Mouse (Mus musculus): ENCODE measurements around the gene 3110082I17Rik. TPM values are rescaled to one million over a fixed set of nuclear protein-coding genes. Genes with fewer than 3 reads are reported as not detected.

3110082I17Rik gene
- 1 to 10 TPM; 7.1 to 7.5 TPM for polyA plus RNA-seq (2017; shearing (Covaris generic))

DNA sequence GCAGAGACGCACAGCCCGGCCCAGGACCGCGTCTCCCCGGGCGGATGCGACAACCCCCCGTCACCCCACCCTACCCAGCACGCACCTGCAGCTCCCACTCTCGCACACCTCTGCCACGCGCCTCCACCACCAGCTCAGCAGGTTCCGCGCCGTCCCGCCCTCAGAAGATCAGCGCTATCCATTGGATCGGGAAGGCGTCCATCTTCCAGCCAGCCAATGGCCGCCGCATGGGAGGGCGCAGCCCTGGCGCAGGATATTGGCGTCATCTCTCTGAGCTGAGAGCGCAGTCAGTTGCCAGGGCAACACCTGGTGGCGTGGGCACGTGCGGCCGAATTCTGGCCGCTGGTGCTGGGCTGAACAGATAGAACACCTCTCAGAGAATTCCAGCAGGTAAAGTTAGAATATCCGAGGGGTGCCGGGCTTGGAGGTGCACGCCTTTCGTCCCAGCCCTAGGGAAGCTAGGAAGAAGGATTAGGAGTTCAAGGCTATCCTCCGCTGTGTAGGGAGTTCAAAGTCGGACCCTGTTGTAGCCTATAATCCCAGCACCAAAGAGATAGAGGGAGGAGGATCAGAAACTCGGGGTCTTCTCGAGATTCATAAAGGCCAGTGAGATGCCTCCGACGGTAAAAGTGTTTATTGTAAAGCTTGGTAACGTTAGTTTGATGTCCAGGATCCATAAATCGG, at the start of gene 3110082I17Rik:
TSS of gene 3110082I17Rik (minus strand) at position 144 of the 684 bp plus-strand sequence.
- ATAC-seq, result peak; percentile 100

DNA sequence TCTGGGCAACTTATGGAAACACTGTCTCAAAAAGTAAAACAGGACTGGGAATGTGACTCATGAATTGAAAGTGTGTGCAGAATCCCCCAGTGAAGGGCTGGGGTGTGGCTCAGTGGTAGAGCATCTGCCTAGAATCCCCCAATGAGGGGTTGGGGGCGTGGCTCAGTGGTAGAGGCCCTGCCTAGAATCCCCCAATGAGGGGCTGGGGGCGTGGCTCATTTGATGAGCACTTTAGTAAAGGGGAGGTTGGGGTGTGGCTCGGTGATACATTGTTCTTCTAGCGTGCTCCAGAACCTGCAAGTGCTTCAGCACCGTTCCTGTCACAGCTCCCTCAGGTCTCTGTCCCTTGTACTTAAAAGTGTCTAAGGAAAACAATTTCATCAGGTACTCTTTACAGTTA, 45.9 kb upstream of the 3110082I17Rik start:
- no peak for ATAC-seq

DNA sequence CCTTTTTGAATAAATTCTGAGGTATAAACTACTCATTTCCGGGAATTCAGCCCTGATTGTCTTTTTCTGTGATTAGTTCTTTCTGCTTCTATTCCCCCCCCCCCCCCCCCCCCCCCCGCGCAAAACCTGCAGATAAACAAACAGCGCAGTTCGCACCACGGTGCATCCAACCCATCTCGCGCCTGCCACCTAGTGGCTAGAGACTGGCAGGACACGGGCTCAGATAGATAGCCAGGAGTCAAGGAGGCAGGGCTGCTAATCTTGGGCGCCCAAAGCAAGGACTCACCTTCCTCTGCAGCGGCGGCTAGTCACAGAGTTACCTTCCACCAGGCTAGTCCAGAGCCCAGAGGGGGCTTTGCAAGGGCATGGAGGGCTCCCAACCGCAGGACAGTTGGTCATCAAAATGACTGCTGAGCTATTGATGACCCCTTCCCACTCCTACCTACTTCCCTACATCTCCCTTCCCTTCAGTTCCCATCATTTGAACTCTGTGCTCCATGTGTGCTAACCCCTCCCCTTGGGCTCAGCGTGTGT, 44.8 kb upstream of the 3110082I17Rik start:
- ATAC-seq, result peak; percentile 83

DNA sequence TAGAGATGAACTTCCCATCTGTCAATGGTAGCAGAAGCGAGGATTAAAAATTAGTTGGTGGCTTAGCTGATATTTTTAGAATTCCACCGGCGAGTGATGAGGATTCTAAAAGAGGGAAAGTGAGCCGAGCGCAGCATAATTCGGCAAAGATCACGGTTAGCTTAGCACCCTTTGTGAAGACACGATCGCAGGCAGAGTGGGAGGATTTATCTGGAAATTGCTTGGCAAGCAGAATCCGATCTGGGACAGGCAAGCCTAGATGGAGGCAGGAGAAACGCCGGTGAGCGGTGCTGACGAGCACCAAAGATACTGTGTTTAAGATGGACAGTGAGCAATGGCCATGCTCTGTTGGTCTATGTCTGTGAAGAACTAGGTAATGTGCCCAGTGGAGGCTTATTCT, 42.0 kb upstream of the 3110082I17Rik start:
- ATAC-seq, result no peak

DNA sequence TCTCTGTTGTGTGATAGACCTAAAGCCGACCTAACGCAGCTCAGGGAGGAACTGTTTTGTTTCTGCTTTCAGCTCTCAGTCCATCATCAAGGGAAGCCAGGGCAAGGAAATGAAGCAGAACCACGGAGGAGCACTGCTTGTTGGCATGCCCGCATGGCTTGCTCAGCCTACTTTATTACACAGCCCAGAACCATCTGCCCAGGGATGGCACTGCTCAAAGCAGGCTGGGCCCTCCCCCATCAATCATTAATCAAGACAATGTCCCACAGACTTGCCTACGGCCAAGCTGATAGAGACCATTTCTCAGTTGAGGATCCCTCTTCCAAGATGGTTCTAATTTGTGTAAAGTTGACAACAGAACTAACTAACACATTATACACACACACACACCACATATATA, 38.5 kb upstream of the 3110082I17Rik start:
- no peak for ATAC-seq

DNA sequence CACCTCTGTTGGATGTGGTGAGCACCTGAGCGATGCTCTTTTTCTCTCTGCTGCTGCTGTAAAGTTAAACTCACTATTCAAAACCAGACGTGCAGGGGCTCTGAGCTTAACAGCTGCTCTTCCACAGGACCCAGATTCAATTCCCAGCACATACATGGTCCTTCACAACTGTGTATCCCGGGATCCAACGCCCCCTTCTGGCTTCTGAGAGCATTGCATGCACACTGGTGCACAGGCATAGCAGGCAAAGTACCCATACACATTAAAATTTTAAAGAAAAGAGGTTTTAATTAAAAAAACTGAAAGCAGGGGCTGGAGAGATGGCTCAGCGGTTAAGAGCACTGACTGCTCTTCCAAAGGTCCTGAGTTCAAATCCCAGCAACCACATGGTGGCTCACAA, 36.6 kb upstream of the 3110082I17Rik start:
- ATAC-seq, result no peak

DNA sequence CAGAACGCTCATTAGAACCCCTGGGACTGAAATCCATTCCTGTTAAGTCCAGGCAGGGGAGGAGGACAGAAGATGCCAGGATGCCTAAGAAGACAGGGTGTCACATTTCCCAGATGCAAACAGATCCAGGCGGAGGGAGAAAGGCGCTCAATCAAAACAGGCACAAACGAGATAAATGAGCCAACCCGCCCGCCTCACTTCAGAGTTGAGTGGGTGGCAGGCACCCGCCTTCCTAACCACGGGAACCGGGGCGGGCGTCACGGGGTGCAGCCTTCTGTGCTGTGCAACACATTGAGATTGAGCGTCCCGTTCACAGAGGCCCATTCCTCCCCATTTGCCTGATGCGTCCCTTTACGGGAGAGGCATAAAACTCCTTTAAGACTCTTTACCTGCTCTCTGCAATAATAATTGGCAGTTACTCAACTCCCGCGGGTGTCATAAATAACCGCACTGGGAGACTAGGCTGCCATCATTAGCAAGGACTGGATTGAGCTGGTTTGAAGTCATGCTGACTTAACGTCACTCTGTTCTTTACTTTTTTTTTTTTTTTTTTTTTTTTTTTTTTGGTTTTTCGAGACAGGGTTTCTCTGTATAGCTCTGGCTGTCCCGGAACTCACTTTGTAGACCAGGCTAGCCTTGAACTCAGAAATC, 34.8 kb upstream of the 3110082I17Rik start:
- no peak for ATAC-seq

DNA sequence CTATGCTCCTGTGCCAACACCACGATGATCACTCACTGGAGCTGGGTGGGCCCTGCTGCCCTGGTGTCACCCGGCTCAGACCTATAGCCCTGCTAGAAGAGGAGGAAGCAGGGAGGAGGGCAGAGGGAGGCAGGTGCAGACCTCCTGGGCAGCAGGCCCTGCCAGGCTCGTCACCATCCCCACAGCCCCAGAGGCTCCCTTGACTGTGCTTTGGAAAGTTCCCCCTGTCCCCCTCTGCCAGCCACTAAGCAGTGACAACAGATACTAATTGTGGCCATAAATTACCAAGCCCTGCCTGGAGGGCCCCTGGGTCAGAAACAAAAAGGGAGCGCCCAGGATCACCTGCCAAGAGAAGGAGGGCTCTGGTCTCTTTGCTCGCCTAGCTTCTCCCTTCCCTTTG, 33.4 kb upstream of the 3110082I17Rik start:
- ATAC-seq, result no peak

DNA sequence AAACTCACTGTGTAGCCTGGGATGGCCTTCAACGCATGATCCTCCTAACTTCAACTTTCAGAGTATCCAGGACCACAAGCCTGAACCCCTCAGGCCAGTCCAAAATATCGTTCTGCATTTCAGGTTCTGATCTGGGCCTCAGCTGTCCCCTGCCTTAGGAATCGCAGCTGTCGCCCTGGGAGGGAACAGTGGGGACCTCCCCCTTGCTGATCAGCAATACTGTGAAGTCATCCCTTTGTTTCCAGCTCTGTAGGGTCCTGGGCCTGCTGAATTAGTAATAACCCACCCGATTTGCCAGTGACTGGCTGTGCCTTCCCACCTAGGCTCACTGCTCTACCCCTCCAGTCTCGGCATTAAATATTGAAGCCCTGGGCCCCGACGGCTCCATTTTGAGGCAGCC, 31.0 kb upstream of the 3110082I17Rik start:
- no peak for ATAC-seq

DNA sequence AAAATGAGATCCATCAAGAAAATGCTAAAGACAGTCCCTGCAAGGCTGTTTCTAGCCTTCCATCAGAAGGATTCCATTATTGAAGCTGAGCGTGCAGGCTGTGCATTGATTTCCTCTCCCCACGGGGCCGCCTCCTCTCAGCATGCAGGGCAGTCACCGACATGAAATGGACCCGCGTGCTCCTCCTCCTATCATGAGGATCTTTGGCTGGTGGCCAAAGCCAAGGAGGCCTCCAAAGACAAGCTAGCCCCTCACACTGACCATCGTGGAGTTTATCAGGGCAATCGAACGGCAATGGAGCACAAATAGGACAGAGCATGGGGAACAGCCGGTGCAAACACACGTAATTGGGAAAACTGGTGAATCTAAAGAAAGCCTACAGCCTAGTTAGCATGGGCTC, 29.8 kb upstream of the 3110082I17Rik start:
- ATAC-seq, result no peak

DNA sequence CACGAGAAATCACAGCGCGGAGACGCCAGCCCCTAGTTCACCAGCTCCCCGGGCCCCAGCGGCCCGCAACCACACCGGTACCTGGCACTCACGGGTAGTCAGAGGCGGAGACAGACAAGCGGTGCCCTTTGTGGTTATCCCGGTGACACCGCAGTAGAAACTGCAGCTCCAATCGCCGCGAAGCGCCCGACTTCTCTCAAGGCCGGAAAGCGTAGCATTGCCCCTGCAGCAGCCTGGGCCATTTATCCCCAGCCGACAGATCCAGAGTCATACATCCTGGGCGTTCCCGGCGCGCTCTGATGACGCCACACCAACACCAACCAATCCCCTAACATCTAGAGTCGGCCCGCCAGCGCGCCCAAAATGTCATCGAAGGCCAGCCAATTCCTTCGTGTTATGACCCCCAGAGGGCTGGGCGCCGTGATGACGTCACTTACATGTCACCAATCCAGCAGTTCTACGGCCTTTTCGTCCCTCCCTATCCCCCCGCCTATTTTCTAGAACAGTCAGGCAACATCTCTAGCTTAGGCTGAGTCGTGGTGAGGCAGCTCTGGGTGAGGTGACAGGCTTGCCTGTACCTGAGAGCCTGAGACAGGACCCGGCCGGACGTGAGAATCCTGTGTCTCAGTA, 24.0 kb upstream of the 3110082I17Rik start, which contains the start of gene Zfand2a:
TSS of gene Zfand2a (minus strand) at position 365 of the 630 bp plus-strand sequence.
- ATAC-seq, result peak; percentile 92

DNA sequence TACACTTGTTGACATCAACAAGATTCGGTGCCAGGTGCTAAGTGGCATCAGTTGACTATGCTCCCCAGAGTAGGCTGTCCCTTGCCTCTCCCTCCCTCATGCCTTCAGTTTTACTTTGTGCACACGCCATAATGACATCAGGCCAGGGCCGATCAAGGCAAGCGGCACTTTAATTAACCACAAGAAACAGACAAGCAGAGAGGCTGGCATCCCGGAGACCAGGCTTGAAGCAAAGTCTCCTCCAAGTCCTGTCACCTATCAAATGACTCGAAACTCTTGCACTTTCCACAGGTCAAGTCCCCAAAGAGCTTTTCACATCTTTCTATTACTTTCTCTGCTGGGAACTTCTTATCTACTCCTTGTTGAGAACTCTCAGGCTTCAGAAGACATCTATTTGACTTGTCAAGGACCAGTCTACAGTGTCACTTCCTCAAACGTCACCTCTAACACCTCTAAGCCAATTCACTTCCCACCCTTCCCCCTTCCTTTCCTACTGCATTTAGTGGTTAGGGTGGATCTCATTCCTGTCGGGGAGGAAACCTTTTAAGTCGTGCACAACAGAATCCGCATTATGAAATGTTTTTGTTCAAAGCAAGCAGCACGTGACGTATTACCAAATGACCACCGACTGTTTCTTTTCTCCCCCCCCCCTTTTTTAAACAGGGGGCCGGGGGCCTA, 23.0 kb upstream of the 3110082I17Rik start:
- peak; percentile 5 for ATAC-seq

DNA sequence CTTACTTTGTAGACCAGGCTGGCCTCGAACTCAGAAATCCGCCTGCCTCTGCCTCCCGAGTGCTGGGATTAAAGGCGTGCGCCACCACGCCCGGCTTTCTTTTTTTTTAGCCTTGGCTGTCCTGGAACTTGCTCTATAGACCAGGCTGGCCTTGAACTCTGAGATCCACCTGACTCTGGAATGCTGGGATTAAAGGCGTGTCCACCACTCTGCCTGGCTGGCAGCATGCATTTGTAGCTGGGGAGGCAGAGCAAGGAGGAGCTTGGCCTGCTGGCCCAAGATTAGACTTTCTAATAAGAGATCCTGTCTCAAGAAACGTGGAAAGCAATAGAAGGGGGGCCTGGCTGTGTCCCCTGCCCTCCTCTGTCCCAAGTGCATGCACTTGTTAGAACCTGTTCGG, 20.1 kb upstream of the 3110082I17Rik start:
- no peak for ATAC-seq

DNA sequence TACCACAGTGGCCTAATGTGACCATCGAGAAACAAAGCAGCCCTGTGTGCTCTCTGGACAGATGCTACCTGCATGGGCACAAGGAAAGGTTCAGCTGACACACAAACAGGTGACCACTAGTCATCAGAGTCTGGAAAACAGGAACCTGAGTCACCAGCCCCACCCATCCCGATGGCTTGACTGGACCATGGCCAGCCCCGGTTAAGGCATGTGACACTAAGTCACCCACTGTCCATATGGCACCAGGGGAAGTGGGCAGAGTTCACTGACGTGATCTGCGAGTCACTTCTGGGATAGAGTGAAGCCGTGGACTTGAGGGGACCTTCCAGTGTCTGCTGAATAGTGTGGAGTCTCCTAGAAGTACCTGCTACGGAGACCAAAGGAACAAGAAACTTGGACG, 18.8 kb upstream of the 3110082I17Rik start:
- no peak for ATAC-seq

DNA sequence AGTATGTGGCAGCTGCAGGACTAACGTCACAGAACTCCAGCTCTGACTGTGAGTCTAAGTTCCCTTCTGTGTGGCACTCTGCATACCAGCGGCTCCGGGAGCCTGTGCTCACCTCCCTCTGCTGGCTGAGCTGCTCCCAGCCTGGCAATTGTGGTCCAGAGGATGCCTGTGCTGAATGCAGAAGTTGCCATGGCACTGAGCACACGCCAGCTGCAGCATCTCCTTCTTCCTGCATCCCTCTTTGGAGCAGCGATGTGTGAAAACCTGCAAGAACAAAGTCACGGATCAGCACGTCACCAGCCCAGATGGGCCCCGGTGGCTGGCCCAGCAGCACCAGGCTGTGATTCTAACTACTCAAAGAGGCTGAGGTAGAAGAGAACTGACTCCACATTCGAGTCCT, 14.4 kb upstream of the 3110082I17Rik start:
- no peak for ATAC-seq

DNA sequence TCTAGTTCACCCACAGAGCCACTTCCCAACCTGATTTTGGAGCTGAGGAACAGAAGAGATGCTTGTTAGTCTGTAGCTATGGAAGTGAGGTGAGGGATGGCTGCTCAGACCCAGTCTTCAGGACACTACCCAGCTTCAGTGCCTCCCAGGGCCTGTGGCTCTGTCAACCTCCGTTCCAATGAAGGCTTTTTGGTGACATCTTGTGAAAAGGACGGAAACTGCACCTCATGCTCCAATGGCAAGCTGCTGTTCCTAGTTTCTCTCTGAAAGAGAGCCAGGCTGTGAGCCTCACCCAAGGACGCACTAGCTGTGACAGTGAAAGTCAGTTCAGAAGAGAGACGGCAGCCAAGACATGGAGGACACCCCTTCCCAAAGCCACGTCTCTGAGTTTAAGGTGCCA, 7.7 kb upstream of the 3110082I17Rik start:
- ATAC-seq, result no peak

DNA sequence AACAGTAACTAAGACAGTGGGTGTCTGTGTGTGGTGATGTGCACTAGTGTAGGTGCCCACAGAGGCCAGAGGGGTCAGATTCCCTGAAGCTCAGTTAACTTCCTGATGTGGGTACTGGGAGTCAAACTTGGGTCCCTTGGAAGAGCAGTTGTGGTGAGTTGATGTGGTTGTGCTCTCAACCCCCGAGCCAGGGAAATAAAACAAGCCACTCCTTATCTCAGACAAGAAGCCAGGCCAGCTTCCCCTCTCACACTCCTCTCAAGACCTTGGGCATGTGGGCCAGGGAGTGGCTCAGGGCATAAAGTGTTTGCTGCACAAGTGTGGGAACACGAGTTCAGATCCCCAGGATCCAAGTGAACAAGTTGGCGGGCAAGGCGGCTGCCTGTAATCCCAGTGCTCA, 6.5 kb upstream of the 3110082I17Rik start:
- no peak for ATAC-seq

DNA sequence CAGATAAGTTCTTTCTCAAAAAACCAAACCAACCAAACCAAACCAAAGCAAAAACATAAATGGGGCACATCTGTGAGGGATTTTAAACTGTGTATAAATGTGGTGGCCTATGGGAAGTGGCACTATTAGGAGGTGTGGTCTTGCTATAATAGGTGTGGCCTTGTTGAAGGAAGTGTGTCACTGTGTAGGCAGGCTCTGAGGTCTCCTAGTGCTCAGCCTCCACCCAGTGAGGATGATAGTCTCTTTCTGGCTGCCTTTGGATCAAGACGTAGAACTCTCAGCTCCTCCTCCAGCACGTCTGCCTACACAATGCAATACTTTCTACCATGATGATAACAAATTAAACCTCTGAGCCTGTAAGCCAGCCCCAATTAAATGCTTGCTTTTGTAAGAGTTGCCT, 6.0 kb upstream of the 3110082I17Rik start:
- no peak for ATAC-seq

DNA sequence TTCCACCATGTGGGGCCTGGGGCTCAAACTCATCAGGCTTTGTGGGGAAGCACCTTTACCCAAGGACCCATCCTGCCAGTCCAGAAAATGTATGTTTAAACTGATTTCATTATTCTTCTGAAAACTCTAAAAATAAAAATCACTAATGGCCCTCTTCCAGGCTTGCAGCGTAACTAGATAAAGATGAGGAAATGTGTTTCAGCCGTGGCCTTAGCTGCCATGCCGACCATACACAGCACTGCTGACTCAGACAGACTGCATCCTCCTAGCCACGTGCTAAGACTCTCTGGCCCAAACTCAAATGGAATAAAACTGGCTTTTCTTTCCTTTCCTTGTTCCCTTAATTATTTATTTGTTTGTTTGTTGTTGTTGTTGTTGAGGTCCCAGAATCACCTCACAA, 4.5 kb upstream of the 3110082I17Rik start:
- ATAC-seq, result no peak

DNA sequence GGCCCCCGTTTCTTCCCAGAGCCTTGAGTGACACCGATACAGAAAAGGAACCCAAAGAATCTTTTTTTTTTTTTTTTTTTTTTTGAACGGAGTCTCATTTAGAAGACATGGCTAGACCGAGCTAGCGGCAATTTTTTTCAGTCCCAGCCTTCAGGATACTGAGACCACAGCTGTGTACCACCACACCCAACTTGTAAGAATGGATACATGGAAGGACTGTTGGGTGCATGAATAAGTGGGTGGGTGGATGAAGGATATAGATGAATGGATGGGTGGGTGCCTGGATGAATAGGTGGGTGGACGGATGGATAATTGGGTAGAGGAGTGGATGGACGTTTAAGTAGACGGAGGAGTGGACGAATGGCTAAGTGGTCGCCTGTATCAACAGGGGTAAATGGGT, 389 bp downstream of the 3110082I17Rik start:
- ATAC-seq, result no peak

DNA sequence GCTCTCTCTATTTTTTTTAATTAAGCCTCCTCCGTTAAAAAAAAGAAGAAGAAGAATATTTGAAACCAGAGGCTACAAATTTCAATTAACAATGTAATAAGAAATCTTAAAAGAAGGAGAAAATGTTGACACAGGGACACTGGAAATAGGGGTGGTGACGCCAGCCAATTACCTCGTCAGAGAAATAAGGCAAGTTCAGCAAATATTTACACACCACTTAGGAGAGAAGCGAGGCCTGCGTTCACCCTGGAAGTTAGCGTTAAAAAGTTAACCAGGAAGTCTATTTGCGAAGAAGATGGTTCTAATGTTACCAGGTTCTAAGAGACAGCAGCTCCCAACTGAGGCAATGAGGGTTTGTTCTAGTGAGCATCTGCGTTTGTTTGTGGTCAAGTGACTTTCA, 3.1 kb downstream of the 3110082I17Rik start:
- no peak for ATAC-seq

DNA sequence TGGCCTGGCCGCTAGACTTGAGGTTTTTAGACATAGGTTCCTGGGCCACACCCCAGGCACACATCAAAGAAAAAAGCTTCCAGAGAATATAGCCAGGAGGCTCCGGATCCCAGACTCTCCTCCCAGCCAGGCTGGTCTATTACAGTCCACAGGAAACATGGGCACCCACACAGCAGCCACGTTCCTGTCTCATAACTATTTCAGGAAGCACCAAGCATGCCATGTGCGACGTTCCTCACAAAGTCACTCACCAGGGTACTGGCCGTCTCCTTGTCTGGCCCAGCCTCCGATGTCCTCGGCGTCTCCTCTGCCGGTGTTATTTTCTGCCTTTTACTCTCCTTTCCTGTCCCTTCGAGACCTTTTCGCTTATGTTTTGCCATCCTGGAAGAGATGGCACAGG, 5.2 kb downstream of the 3110082I17Rik start:
- no peak for ATAC-seq

DNA sequence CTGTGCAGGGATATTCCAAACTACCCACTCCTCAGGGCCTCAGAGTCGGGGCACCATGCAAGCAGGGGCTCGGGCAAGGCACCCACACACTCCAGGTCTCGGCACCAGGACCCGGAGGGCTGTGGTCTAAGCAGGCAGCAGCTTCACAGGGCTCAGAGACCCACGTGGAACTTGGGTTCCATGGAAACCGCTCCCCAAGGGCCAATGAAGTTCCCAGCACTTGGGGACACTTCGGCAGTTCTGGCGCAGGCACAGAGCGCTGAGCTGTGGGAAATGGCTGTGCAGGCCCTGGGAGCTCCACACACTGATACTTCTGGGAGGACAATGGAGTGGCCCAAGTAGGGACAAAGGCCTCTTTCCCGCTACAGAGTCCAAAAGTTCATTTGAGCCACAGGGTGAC, 7.3 kb downstream of the 3110082I17Rik start:
- no peak for ATAC-seq

Data from activated CD4-positive, CD25-positive, alpha-beta regulatory T cell, adult 4 months (primary cell).